Mouse (Mus musculus) heart, adult 2 months (tissue): ENCODE data around the gene Fbxl13.

ENCODE experiments used
- CTCF ChIP-seq: fragments of 200-600 bp; IDR thresholded peaks from 2 replicates; pipeline ENCODE4 v1.8.1; 2022; ENCODE audit warnings: antibody characterized with exemption, mild to moderate bottlenecking, moderate library complexity
- EP300 ChIP-seq: fragments of 200-500 bp; IDR thresholded peaks from 2 replicates; pipeline ENCODE4 v1.6.1; 2011; ENCODE audit warnings: low read depth, low read length, control low read depth; ENCODE audit not compliant: insufficient read depth

DNA sequence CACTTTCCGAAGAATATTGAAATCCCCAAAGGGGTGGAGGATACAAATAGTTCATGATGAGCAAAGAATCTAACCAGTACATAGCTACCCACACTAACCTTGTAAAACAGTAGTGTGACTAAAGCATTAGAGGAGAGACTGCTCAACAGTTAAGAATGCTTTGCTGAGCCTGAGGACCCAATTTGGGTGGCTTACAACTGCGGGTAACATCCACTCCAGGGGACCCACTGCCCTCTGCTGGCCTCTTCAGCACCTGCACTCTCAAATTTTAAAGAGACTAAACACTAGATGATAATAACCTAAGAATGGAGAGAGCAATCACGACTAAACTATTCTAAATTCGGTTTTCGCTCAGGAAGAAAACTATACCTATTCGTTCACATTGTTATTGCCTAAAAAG lies 58.7 kb downstream of the Fbxl13 start:
- peak; percentile 81 for TF ChIP-seq CTCF
- no peak for TF ChIP-seq EP300
